Mouse (Mus musculus): ENCODE data around the gene Vmn1r221.
"Not testable (repeated sequence)": the region's sequence is repeated elsewhere in the genome, so short reads cannot be mapped to it uniquely, and the experiment has no call there.

The Vmn1r221 gene

DNA sequence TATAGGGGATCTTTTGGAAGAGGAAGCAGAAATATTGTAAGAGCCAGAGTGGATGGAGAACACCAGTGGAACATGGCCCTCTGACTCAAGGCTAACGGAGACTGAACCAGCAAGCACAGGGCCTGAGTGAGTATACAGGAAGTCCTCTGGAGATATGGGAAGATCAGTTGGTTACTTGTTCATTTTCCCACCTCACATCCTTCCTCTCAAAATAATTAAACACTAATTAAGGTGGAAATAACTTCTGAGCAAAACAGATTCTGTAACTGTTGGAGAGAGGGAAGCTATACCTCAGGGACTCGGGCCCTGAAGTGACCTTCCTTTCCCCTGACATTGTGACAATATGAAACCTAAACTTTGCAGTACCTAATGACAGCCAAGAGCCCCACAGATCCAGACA, at the start of gene Vmn1r221:
Gene Vmn1r221, plus strand, starts transcription at position 301 of the 400 bp plus-strand sequence.
- DNase-seq (ENCODE audit: low spot score in 2 of 2) = not testable (repeated sequence)

DNA sequence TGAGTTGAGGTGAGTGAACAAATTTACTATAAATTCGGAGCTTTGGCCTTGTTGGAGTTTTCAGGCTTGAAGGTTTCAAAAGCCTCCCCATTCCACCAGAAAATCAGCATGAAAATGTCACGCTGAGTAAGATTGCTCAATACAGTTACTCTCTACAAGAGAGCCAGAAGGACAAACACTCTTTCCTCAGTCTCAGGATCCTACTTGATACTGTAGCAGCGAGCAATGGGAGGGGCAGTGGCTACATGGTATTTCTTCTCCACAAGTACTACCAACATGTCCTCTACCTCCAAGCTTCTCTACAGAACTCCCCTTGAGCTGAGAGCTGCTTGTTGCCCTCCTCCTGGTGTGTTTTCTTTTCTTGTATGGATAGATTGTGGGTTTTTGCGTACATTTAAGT, 47.5 kb upstream of the Vmn1r221 start:
- not testable (repeated sequence) for DNase-seq (ENCODE audit: low spot score in 2 of 2)

DNA sequence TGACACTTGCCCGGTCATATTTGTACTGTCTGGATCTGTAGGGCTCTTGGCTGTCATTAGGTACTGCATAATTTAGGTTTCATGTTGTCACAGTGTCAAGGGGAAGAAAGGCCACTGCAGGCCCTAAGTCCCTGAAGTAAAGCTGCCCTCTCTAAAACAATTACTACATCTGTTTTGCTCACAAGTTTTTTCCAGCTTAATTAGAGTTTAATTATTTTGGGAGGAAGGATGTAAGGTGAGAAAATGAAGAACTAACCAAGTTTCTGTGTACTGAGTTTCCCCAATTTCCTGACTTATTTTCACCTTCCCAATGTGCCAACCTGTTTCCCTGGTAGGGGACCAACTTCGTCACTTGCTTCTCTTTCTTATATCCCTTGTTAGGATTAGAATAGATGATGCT, 26.1 kb upstream of the Vmn1r221 start, which contains the start of gene Vmn1r220:
Gene Vmn1r220, minus strand, starts transcription at position 101 of the 400 bp plus-strand sequence.
- DNase-seq (ENCODE audit: low spot score in 2 of 2) = no peak

DNA sequence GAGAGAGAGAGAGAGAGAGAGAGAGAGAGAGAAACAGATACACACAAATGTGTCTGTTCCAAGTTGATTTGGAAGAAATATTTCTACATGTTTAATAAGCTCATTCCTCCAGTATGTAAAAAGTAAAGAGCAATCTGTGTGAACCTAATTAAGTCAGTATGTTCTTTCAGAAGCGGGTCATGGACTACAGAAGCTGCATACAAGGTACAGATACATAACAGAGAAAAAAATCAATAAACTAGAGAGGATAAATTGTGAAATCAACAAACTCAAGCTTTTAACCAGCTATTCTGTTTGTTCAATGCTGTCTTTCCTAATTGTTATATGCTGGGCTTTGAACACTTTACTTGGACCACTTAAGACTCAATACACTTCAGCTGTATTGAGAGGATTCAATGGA, 10.0 kb upstream of the Vmn1r221 start:
- not testable (repeated sequence) for DNase-seq (ENCODE audit: low spot score in 2 of 2)

DNA sequence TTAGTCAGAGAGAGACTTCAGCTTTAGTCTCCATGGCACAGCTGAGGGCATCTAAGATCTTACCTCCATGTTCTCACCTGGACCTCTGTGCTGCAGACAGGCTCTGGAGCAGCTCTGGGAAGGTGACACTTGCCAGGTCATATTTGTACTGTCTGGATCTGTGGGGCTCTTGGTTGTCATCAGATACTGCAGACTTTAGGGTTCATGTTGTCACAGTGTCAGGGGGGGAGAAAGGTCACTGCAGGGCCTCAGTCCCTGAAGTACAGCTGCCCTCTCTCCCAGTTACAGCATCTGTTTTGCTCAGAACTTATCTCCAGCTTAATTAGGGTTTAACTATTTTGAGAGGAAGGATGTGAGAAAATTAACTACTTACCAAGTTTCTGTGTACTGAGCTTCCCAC, 21.9 kb downstream of the Vmn1r221 start, which contains the start of gene Vmn1r222:
Gene Vmn1r222, minus strand, starts transcription at position 101 of the 400 bp plus-strand sequence.
- not testable (repeated sequence) for DNase-seq (ENCODE audit: low spot score in 2 of 2)

DNA sequence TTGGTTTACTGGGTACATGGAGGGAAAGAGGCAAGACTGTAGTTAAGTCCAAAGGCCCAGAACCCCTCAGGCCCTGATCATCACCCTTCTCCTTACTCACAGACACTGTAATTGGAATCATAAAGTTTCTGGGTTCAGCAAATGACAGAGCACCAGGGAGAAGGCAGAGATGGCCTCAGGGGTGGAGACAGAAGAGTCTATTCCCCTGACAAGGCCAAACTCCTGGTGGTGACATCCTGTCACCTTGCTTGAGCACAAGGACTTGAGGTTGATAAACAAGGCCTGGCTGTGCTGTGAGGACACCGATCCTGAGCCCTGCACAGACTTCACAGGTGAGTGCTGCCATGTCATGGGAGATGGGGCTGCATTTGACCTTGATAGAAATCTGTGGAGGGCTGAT, 32.9 kb downstream of the Vmn1r221 start, which contains the start of gene Vmn1r223:
Gene Vmn1r223, plus strand, starts transcription at position 301 of the 400 bp plus-strand sequence.
- DNase-seq (ENCODE audit: low spot score in 2 of 2) = not testable (repeated sequence)

DNA sequence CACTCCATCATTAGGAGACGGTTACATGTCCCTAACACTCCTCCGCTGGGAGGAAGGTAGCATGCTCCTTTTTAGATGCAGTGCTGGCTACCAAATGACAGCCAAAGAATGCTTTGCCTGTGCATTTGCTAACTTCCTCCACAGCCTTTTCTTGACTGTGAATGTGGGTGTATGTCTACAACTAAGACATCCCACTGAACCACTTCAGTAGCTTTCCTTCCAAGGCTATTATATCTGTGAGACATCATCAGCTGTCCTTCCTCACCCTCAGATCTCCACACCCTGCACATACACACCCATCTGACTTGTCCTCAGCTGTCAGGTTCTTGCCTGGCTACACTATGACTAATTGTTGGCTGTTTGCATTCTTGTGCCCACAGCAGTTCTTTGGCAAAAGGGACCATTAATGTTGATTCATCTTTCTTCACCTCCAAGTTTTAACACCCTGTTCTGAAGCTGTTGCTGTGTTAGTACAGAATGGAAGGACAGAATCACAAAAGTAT, 44.7 kb downstream of the Vmn1r221 start:
- DNase-seq (ENCODE audit: low spot score in 2 of 2) = no peak

DNA sequence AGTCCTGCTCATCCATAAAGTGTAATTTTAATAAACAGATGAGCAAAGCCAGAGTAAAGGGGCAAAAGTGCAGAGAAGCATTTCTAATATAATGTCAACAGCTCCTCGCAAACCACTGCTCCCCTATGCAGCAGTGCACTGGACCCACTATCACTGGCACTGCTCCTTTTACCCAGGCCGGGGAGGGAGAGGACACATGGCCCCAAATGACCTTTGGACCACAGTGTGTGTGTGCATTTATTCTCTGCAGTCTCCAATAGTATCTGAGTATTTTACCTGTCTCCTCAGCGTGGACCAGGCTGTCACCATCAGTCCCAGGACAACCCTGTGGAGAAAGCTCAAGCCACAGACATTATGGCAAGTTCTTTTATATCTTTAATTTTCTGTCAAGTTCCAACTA, 54.7 kb downstream of the Vmn1r221 start:
- DNase-seq (ENCODE audit: low spot score in 2 of 2) = not testable (repeated sequence)

DNA sequence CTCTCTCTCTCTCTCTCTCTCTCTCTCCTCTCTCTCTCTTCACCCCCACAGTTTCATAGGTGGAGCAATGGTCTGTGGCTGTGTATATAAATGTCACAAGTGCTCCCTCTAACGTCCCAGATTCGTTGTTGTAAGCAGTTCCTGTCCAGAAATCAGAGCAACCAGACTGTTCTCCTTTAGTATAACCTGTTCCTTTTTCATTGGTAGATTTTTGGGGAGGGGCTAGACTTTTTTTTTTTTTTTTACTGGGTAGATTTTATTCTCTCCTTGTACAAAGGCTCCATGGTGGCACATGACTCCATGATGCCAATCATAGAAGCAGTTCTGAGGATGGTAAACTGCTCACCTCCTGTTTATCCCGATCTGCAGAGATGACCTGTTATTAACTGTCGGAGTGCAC, 55.2 kb downstream of the Vmn1r221 start:
- not testable (repeated sequence) for DNase-seq (ENCODE audit: low spot score in 2 of 2)

DNA sequence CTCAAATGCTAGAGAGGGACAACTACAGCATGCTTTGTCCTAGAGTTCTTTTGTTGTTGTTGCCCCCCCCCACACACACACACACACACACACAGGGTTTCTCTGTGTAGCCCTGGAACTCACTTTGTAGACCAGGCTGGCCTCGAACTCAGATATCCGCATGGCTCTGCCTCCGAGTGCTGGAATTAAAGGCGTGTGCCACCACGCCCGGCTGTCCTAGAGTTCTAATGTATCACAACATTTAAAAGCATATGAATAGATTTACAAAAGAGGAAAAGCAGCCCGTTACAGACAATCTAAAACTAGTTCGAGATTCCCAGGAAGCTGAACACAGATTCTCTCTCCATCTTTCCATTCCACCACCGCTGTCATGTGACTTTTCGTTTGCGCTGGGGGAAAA, 55.8 kb downstream of the Vmn1r221 start:
- DNase-seq (ENCODE audit: low spot score in 2 of 2) = no peak

DNA sequence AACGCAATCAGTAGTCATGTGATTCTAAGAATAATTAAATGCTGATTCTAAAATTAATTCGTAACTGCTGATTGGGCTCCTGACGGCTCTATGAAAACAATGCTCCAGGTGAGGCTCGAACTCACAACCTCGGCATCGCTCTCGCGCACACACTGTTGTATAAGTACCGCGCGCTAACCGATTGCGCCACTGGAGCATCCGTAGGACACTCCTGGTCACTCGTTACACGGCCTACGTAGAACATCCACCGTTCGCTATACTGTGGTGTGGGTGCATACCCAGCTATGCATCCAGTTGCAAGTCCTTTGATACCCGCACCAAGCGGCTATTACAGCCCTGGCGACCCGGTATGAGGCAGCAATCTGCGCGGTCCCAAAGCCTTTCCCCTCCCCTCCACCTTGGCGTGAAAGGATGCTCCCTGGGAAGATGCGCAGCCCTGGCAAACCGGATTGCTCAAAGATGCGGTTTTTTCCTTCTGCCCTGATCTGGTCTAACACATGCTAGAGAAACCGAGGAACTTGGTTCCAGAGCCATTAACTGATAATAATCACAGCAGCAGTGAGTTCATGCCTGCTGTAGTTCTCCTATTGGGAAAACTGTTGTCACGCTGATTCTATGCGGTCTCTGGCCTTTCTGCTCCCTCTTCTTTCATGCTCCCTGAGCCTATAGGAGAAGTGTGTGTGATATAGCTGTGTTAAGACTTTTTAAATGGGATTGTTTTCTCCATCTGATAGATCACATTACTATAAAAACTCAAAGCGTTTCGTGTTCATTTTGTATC, 56.6 kb downstream of the Vmn1r221 start:
- no peak for DNase-seq (ENCODE audit: low spot score in 2 of 2)

Data from spleen, postnatal 36 days (tissue).